Mouse (Mus musculus) neural tube, embryonic 14.5 days (tissue): Measurements from ENCODE around the gene L3mbtl3. TPM values are rescaled to one million over a fixed set of nuclear protein-coding genes. Genes with fewer than 3 reads are reported as not detected.

Experiments used
- ATAC-seq: fragments of 200-750 bp; cut with Nextera tagmentation; 2 replicates; pipeline ENCODE4 v1.8.0; 2017; ENCODE audit warnings: low read depth, mild to moderate bottlenecking, moderate TSS enrichment, moderate library complexity
- H3K27ac ChIP-seq: fragments of 300-500 bp; sonication (generic); 2 replicates; pipeline ENCODE4 v1.5.1; 2014; ENCODE audit warnings: low read depth, mild to moderate bottlenecking, control low read depth, low read length, moderate library complexity, mixed read lengths
- H3K27me3 ChIP-seq: fragments of 300-500 bp; sonication (generic); 2 replicates; pipeline ENCODE4 v1.6.1; 2014; ENCODE audit warnings: low read length; ENCODE audit not compliant: control insufficient read depth, insufficient read depth
- H3K36me3 ChIP-seq: fragments of 300-500 bp; sonication (generic); 2 replicates; pipeline ENCODE4 v1.6.1; 2014; ENCODE audit warnings: low read length, mixed read lengths; ENCODE audit not compliant: control insufficient read depth, insufficient read depth
- H3K4me1 ChIP-seq: fragments of 300-500 bp; sonication (generic); 2 replicates; pipeline ENCODE4 v1.6.1; 2014; ENCODE audit warnings: low read length; ENCODE audit not compliant: control insufficient read depth, insufficient read depth
- H3K4me2 ChIP-seq: fragments of 300-500 bp; sonication (generic); 2 replicates; pipeline ENCODE4 v1.6.1; 2014; ENCODE audit warnings: mild to moderate bottlenecking, low read depth, low read length, control low read depth
- H3K4me3 ChIP-seq: fragments of 300-500 bp; sonication (generic); 2 replicates; pipeline ENCODE4 v1.5.1; 2014; ENCODE audit warnings: low read depth, low read length, control low read depth, mixed read lengths
- H3K9ac ChIP-seq: fragments of 300-500 bp; sonication (generic); replicated peaks from 2 replicates; pipeline ENCODE4 v1.6.1; 2014; ENCODE audit warnings: low read depth, mild to moderate bottlenecking, control low read depth, low read length, mixed read lengths
- H3K9me3 ChIP-seq: fragments of 300-500 bp; sonication (generic); 2 replicates; pipeline ENCODE4 v1.6.1; 2016; ENCODE audit warnings: low read length; ENCODE audit not compliant: control insufficient read depth
- WGBS: fragments of 180-500 bp; shearing (Covaris S2); extraction: QIAGEN DNeasy Blood & Tissue Kit; methylation state at CpG from one replicate; pipeline ENCODE4 v1.1.7; 2014; 5-methylcytosine and 5-hydroxymethylcytosine counted together
- polyA plus RNA-seq: library from polyadenylated mRNA; unstranded; fragments of >200 nt; fragmentation: Nextera tagmentation; extraction: Ambion mirVana; gene quantifications from 2 replicates; pipeline ENCODE4 v1.2.1, GENCODE M21; 2014

The L3mbtl3 gene
- polyA plus RNA-seq, 1 experiment from 2014 or later: 23.7 TPM

DNA sequence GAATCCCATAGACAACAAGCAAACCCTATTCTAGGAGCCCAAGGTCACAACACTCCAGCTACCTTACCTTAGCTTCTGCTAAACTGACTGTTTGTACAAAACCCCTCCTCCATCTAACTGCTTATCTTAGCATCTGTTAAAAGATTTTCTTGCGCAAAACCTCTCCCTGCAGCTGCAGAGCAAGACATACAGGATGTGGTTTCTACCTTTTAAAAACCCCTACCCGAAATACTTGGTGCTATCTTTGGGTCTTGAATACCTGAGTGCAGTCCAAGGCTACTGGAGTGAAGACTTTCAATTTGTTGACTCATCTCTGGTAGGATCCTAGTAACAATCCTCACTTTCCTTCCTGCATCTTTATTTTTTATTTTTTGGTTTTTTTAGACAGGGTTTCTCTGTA is 50.5 kb downstream of the L3mbtl3 start:
- no peaks in the 10 kb centered on the region for H3K27me3 ChIP-seq
- peaks cover 3% of the 10 kb centered on the region; the same call in 1 of the 2 replicates for H3K36me3 ChIP-seq
- H3K4me1 ChIP-seq: 0 out of 2 replicates have a peak, but pooled peaks cover 3% of the 10 kb centered on the region
- H3K4me3 ChIP-seq: no peak overlapping the region
- no peak overlapping the region for H3K27ac ChIP-seq
- no peak overlapping the region for H3K9ac ChIP-seq
- H3K9me3 ChIP-seq: no peaks in the 10 kb centered on the region
- WGBS: 98% methylated on average over 2 of the region's 2 CpGs
- ATAC-seq: no peak
- no peak overlapping the region for H3K4me2 ChIP-seq

DNA sequence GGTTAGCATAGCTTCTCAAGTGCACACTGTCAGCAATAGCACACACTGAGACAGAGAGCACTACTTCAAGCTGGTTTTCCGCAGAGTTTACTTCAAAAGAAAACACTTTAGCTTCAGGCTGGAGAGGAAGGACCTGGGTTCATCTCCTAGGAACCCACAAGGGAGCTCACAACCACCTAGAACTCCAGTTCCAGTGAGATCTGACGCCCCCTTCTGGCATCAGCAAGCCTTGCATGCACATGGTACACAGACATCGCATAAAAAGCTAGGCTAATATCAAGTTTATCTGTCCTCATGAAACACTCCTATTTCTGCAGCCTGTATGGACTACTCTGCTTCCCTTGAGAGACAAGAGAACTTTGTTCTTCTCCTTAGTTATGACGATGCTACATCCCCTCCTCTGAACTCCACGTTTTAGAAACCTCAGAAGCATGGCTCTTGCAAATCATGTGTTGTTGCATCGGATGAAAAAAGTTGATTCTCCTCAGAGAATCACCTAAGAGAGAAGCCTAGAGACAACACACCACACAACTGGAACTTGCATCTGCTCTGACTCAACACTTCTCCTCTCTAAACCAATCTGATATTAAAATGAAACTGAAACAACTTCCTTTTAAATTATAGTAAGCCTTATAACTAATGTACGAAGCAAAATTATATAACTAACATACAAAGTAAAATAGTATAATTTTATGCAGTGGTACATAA is 53.3 kb downstream of the L3mbtl3 start:
- WGBS: 79% methylated on average over 7 of the region's 7 CpGs
- Histone ChIP-seq H3K4me2 (no peak overlapping the region), H3K9ac (no peak overlapping the region), H3K4me1 (no peaks in the 10 kb centered on the region), H3K27ac (no peak overlapping the region), H3K36me3 (peaks cover 3% of the 10 kb centered on the region; the same call in 1 of the 2 replicates), H3K27me3 (no peaks in the 10 kb centered on the region), H3K4me3 (no peak overlapping the region), H3K9me3 (no peaks in the 10 kb centered on the region)
- no peak for ATAC-seq

GRCm38 (mm10) chr10:26320679-26321078 is 55.1 kb downstream of the L3mbtl3 start:
- no peak overlapping the region for H3K4me2 ChIP-seq
- WGBS: 93% methylated on average over 4 of the region's 4 CpGs
- no peak overlapping the region for H3K9ac ChIP-seq
- no peak overlapping the region for H3K4me3 ChIP-seq
- ATAC-seq: no peak
- H3K4me1 ChIP-seq: no peaks in the 10 kb centered on the region
- peaks cover 3% of the 10 kb centered on the region; the same call in 1 of the 2 replicates for H3K36me3 ChIP-seq
- H3K27ac ChIP-seq: no peak overlapping the region
- no peaks in the 10 kb centered on the region for H3K9me3 ChIP-seq
- no peaks in the 10 kb centered on the region for H3K27me3 ChIP-seq

DNA sequence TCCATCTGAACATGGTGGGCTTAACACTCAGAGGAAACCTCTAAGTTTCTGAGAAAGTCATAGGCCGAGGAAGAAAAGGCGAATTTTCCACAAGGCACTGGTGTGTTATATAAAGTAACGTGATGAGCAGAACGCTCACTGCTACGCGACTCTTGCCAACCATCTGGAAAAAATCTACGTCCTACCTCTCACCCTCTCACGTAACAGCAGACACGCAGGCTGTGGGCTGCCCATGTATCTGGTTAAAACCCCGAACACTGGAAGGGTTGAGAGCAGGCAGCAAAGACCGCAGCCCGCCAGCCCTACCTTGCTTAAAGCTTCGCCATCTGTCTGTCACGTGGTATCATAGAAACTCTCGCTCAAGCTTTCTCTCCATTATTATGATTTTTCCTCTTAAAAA is 61.4 kb downstream of the L3mbtl3 start:
- 95% methylated on average over 15 of the region's 15 CpGs for WGBS
- no peak overlapping the region for H3K4me3 ChIP-seq
- H3K9ac ChIP-seq: no peak overlapping the region
- H3K4me2 ChIP-seq: no peak overlapping the region
- no peak overlapping the region for H3K27ac ChIP-seq
- H3K36me3 ChIP-seq: peaks cover 9% of the 10 kb centered on the region; the same call in 1 of the 2 replicates
- no peaks in the 10 kb centered on the region for H3K4me1 ChIP-seq
- ATAC-seq: no peak
- H3K9me3 ChIP-seq: no peaks in the 10 kb centered on the region
- H3K27me3 ChIP-seq: no peaks in the 10 kb centered on the region

GRCm38 (mm10) chr10:26303485-26303884 is 72.3 kb downstream of the L3mbtl3 start:
- Histone ChIP-seq H3K27ac (no peak overlapping the region), H3K4me1 (no peaks in the 10 kb centered on the region), H3K4me3 (no peak overlapping the region), H3K9ac (no peak overlapping the region), H3K36me3 (0 out of 2 replicates have a peak, but pooled peaks cover 15% of the 10 kb centered on the region), H3K4me2 (no peak overlapping the region), H3K27me3 (no peaks in the 10 kb centered on the region), H3K9me3 (no peaks in the 10 kb centered on the region)
- 94% methylated on average over 6 of the region's 6 CpGs for WGBS
- no peak for ATAC-seq

- H3K27ac ChIP-seq: no peak overlapping the region
Observed at GRCm38 (mm10) chr10:26302336-26302735, 73.4 kb downstream of the L3mbtl3 start.

GRCm38 (mm10) chr10:26297626-26298025 is 78.1 kb downstream of the L3mbtl3 start:
- ATAC-seq: no peak
- Histone ChIP-seq H3K4me3 (no peak overlapping the region), H3K4me2 (no peak overlapping the region), H3K4me1 (no peaks in the 10 kb centered on the region), H3K27ac (no peak overlapping the region), H3K27me3 (no peaks in the 10 kb centered on the region), H3K36me3 (0 out of 2 replicates have a peak, but pooled peaks cover 10% of the 10 kb centered on the region), H3K9me3 (no peaks in the 10 kb centered on the region), H3K9ac (no peak overlapping the region)
- WGBS: 95% methylated on average over 7 of the region's 7 CpGs

More at GRCm38 (mm10) chr10:26302336-26302735, 73.4 kb downstream of the L3mbtl3 start:
- H3K4me1 ChIP-seq: no peaks in the 10 kb centered on the region
- no peak for ATAC-seq
- no peaks in the 10 kb centered on the region for H3K9me3 ChIP-seq
- H3K9ac ChIP-seq: no peak overlapping the region
- 94% methylated on average over 4 of the region's 4 CpGs for WGBS
- no peak overlapping the region for H3K4me2 ChIP-seq
- H3K36me3 ChIP-seq: 0 out of 2 replicates have a peak, but pooled peaks cover 15% of the 10 kb centered on the region
- no peak overlapping the region for H3K4me3 ChIP-seq
- no peaks in the 10 kb centered on the region for H3K27me3 ChIP-seq

DNA sequence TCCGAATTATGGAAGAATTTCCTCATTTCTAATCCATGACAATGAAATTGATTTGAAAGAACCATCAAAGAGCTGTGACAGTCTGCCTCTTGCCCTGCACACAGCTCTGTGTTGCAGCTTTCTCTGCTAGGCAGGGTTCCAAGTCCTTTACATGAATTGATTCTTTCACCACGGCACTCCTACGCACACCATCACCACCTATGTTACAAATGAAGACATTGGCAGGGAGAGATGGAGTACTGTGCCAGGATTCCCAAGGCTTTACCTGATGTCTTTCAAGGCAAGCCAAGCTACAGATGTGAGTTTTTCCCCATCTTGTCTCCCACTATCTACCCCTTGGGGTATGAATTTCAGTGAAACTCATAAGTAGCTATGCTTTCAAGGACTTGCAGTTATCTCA is 78.6 kb downstream of the L3mbtl3 start:
- WGBS: 70% methylated on average over 3 of the region's 3 CpGs
- Histone ChIP-seq H3K9me3 (no peaks in the 10 kb centered on the region), H3K9ac (no peak overlapping the region), H3K4me3 (no peak overlapping the region), H3K4me1 (no peaks in the 10 kb centered on the region), H3K4me2 (no peak overlapping the region), H3K36me3 (0 out of 2 replicates have a peak, but pooled peaks cover 6% of the 10 kb centered on the region), H3K27ac (no peak overlapping the region), H3K27me3 (no peaks in the 10 kb centered on the region)
- ATAC-seq: no peak

DNA sequence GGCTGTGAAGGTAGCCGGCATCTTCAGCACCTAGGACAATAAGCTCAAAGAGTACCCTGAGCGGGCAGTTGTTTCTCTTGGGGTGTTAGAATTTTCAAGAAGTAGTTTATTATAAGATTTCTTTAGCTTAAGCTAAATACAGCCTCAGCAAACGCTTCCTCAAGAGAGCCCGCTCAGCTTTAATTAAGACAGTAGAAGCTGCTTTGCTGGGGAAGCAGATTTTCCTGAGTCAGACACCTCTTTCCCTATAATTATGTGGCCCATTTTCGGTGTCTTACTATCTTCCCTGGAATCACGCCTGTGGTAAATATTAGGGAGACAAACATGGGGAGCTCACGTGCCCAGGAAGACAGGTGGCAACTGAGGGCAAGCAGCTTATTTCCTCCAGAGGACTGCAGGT is 88.6 kb downstream of the L3mbtl3 start:
- H3K9ac ChIP-seq: no peak overlapping the region
- no peaks in the 10 kb centered on the region for H3K36me3 ChIP-seq
- no peak overlapping the region for H3K4me2 ChIP-seq
- no peaks in the 10 kb centered on the region for H3K9me3 ChIP-seq
- no peak for ATAC-seq
- no peaks in the 10 kb centered on the region for H3K4me1 ChIP-seq
- H3K27ac ChIP-seq: no peak overlapping the region
- H3K4me3 ChIP-seq: no peak overlapping the region
- no peaks in the 10 kb centered on the region for H3K27me3 ChIP-seq
- WGBS: 94% methylated on average over 7 of the region's 7 CpGs
